Mouse (Mus musculus): ENCODE data around the gene Mtx1. TPM values are rescaled to one million over a fixed set of nuclear protein-coding genes. Genes with fewer than 3 reads are reported as not detected.

Gene Mtx1
- polyA plus RNA-seq, 1 experiment, result 153 TPM

GRCm38 (mm10) chr3:89246261-89247100 lies 19.6 kb upstream of the Mtx1 start, which contains the start of gene Trim46:
Gene Trim46, minus strand, starts transcription at chr3:89246309.
- WGBS, result under 1% methylated on average over 42 of the region's 42 CpGs
- peak; percentile 94 for DNase-seq
- H3K4me3 ChIP-seq (replicated peaks; ENCODE audit: insufficient read depth, low read depth, low read length), result peak within 1 kb of the TSS; percentile 95
- H3K4me1 ChIP-seq (ENCODE audit: control insufficient read depth, insufficient read depth, low read length), result peaks cover 17% of the 10 kb centered on the region
- H3K27ac ChIP-seq (ENCODE audit: insufficient read depth, low read length), result peak within 1 kb of the TSS; percentile 87
- H3K27me3 ChIP-seq (ENCODE audit: control insufficient read depth, insufficient read depth, low read length), result no peaks in the 10 kb centered on the region
- peak; percentile 49; the same call in 1 of the 2 replicates for TF ChIP-seq POLR2A (IDR thresholded peaks at IDR 0.05; ENCODE audit: borderline replicate concordance, insufficient read depth, low read length)
- peak; percentile 89 for TF ChIP-seq CTCF (IDR thresholded peaks at IDR 0.05; ENCODE audit: borderline replicate concordance, insufficient read depth, low read depth, low read length)

- Histone ChIP-seq H3K4me1 (ENCODE audit: control insufficient read depth, insufficient read depth, low read length) (peaks cover 14% of the 10 kb centered on the region), H3K27ac (ENCODE audit: insufficient read depth, low read length) (peak within 1 kb of the TSS; percentile 87), H3K4me3 (replicated peaks; ENCODE audit: insufficient read depth, low read depth, low read length) (peak within 1 kb of the TSS; percentile 95), H3K27me3 (ENCODE audit: control insufficient read depth, insufficient read depth, low read length) (no peaks in the 10 kb centered on the region)
- DNase-seq, result peak; percentile 79
- TF ChIP-seq CTCF (IDR thresholded peaks at IDR 0.05; ENCODE audit: borderline replicate concordance, insufficient read depth, low read depth, low read length), result no peak
- no peak for TF ChIP-seq POLR2A (IDR thresholded peaks at IDR 0.05; ENCODE audit: borderline replicate concordance, insufficient read depth, low read length)
- WGBS, result under 1% methylated on average over 20 of the region's 20 CpGs
Measured at GRCm38 (mm10) chr3:89245688-89246171, 18.8 kb upstream of the Mtx1 start, which contains the start of gene Krtcap2. Gene Krtcap2, plus strand, starts transcription at chr3:89245966.

GRCm38 (mm10) chr3:89244982-89245687 lies 18.2 kb upstream of the Mtx1 start:
- H3K4me1 ChIP-seq (ENCODE audit: control insufficient read depth, insufficient read depth, low read length), result peaks cover 14% of the 10 kb centered on the region
- under 1% methylated on average over 26 of the region's 26 CpGs for WGBS
- peak overlapping the region; percentile 95 for H3K4me3 ChIP-seq (replicated peaks; ENCODE audit: insufficient read depth, low read depth, low read length)
- no peaks in the 10 kb centered on the region for H3K27me3 ChIP-seq (ENCODE audit: control insufficient read depth, insufficient read depth, low read length)
- H3K27ac ChIP-seq (ENCODE audit: insufficient read depth, low read length), result peak overlapping the region; percentile 74
- peak; percentile 84 to 86 for DNase-seq
- TF ChIP-seq POLR2A (IDR thresholded peaks at IDR 0.05; ENCODE audit: borderline replicate concordance, insufficient read depth, low read length) (peak; percentile 1; the same call in 1 of the 2 replicates), CTCF (IDR thresholded peaks at IDR 0.05; ENCODE audit: borderline replicate concordance, insufficient read depth, low read depth, low read length) (no peak)

GRCm38 (mm10) chr3:89244158-89244981 lies 17.5 kb upstream of the Mtx1 start:
- peaks cover 14% of the 10 kb centered on the region for H3K4me1 ChIP-seq (ENCODE audit: control insufficient read depth, insufficient read depth, low read length)
- 5% methylated on average over 25 of the region's 25 CpGs for WGBS

GRCm38 (mm10) chr3:89243609-89244008 lies 16.7 kb upstream of the Mtx1 start:
- peaks cover 14% of the 10 kb centered on the region for H3K4me1 ChIP-seq (ENCODE audit: control insufficient read depth, insufficient read depth, low read length)
- WGBS, result 23% methylated on average over 14 of the region's 14 CpGs
- no peak overlapping the region for H3K27ac ChIP-seq (ENCODE audit: insufficient read depth, low read length)
- no peaks in the 10 kb centered on the region for H3K27me3 ChIP-seq (ENCODE audit: control insufficient read depth, insufficient read depth, low read length)
- peak in 1 of 2 experiments; percentile 40 for DNase-seq
- peak overlapping the region; percentile 95 for H3K4me3 ChIP-seq (replicated peaks; ENCODE audit: insufficient read depth, low read depth, low read length)
- no peak for TF ChIP-seq POLR2A (IDR thresholded peaks at IDR 0.05; ENCODE audit: borderline replicate concordance, insufficient read depth, low read length)
- TF ChIP-seq CTCF (IDR thresholded peaks at IDR 0.05; ENCODE audit: borderline replicate concordance, insufficient read depth, low read depth, low read length), result no peak

More at GRCm38 (mm10) chr3:89244158-89244981, 17.5 kb upstream of the Mtx1 start:
- Histone ChIP-seq H3K27me3 (ENCODE audit: control insufficient read depth, insufficient read depth, low read length) (no peaks in the 10 kb centered on the region), H3K4me3 (replicated peaks; ENCODE audit: insufficient read depth, low read depth, low read length) (peak overlapping the region; percentile 95), H3K27ac (ENCODE audit: insufficient read depth, low read length) (peak overlapping the region; percentile 63)
- peak; percentile 64 to 70 for DNase-seq
- TF ChIP-seq CTCF (IDR thresholded peaks at IDR 0.05; ENCODE audit: borderline replicate concordance, insufficient read depth, low read depth, low read length) (peak; percentile 30; the same call in 1 of the 2 replicates), POLR2A (IDR thresholded peaks at IDR 0.05; ENCODE audit: borderline replicate concordance, insufficient read depth, low read length) (no peak)

- WGBS, result 59% methylated on average over 9 of the region's 9 CpGs
- peak; percentile 81 for TF ChIP-seq CTCF (IDR thresholded peaks at IDR 0.05; ENCODE audit: borderline replicate concordance, insufficient read depth, low read depth, low read length)
- TF ChIP-seq POLR2A (IDR thresholded peaks at IDR 0.05; ENCODE audit: borderline replicate concordance, insufficient read depth, low read length), result no peak
- H3K4me1 ChIP-seq (ENCODE audit: control insufficient read depth, insufficient read depth, low read length), result peaks cover 14% of the 10 kb centered on the region
- no peak overlapping the region for H3K4me3 ChIP-seq (replicated peaks; ENCODE audit: insufficient read depth, low read depth, low read length)
- peak; percentile 70 for DNase-seq
- H3K27me3 ChIP-seq (ENCODE audit: control insufficient read depth, insufficient read depth, low read length), result no peaks in the 10 kb centered on the region
- no peak overlapping the region for H3K27ac ChIP-seq (ENCODE audit: insufficient read depth, low read length)
Measured at GRCm38 (mm10) chr3:89242331-89242895, 15.5 kb upstream of the Mtx1 start.

Measured in cerebellum, adult 2 months (tissue).